Mouse (Mus musculus) right cerebral cortex, postnatal 25 days (tissue): ENCODE data around the gene Myt1l.

Source experiments
- DNase-seq: peaks from one replicate; pipeline ENCODE4 v3.0.0; 2022

Gene Myt1l

DNA sequence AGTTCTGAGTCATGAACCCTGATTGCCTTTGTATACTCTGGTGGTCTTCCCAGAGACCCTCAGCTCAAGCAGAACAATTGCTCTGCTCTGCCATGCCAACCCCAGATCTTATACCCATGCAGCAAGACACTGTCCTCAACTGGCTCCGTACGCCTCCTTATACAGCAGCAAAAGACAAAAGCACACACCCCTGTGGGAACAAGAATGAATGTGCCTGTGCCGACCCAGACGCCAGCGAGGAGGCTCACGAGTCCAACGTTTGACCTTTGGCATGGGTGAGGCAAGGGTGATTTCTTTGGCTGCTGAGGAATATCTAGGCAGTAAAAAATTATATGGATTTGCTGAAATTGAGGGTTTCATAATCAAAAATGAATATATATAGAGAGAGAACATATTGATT, 143.8 kb downstream of the Myt1l start:
- DNase-seq: no peak

DNA sequence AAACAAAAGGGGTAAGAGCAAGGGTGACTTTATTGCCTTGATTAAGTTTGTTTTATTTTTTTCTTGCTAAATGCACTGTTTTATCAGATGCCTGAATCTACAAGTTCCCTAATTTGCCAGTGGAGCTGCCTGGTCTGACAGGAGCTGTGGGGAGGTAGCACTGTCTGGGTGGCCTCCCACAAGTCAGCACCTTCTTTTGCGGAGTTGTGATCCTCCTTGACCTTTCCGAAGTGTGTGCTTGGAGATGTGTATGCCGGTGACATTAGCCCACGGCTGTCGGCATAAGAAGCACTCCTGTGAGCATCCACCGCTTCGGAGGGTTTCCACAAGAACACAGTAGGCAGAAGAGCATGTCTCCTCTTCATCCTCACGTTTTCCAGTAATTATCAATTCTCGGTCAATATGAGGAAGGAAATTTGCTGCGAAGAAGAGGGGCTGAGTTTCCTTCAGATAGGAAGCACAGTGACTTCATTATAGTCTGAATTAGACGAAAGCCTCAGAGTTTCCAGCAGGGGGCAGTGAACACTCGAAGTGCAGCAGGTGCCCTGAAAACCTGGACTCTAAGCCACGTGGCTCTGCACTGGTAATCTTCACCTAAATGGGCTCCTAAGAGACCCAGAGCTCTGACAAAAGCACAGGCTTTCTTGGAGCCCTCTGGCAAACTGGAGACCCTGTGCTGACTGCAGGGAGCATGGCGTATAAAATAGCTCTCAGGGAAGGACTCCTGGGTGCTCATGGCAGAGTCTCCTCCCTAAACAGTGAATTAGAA, 147.6 kb downstream of the Myt1l start:
- DNase-seq: peak; percentile 50

DNA sequence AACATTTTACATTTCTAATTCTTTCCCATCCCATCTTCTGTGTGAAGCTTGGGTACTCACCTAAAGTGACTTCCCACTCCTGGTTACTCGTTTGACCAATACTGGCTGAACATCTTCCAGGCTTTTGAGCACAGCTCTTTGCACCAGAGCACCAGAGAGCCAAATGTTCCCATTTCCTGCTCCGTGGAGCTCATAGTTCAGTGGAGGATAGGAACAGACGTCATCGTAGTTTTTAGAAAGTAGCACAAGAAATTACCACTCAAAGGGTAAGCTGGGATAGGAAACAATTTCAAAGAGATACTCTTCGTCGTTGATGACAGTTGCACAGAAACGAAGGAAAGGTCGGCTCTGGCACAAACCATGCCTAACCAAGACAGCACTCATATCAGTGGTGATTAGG, 154.2 kb downstream of the Myt1l start:
- no peak for DNase-seq

DNA sequence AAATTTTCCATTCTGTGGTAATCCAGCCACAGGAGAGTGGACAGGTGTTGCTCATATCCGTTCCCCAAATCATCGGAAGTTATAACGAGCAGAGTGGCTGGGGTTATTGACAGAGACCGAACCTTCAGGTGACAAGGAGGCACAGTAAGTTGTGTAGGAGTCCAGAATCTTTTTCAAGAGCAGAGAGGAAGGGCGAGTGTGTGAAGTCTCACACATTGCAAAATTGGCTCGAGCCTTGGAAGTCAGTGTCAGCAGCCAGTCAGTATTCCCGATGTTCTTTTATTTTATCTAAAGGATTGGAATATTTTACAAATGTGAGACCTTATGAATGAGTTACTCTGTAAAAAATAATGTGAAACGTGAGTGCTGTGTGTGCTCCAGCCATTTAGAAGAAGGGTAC, 154.8 kb downstream of the Myt1l start:
- DNase-seq: no peak

DNA sequence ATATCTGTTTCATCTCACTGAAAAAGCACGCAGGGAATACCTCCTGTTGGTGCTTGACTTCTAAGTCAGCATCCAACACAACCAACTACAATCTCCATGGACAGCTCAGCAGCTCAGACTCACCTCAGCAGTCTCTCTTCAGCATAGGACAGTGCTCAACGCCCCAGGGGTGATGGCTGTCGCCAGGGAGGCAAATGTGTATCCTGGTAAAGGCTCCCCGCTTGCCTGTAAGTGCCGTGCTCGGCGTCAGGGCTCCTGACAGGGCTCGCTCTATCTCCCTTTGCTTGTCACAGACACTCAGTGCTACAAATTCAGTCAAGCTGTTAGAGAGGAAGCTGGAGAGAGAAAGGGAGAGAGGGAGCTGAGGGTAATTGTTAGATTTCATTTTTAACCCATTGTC, 158.1 kb downstream of the Myt1l start:
- DNase-seq: no peak

DNA sequence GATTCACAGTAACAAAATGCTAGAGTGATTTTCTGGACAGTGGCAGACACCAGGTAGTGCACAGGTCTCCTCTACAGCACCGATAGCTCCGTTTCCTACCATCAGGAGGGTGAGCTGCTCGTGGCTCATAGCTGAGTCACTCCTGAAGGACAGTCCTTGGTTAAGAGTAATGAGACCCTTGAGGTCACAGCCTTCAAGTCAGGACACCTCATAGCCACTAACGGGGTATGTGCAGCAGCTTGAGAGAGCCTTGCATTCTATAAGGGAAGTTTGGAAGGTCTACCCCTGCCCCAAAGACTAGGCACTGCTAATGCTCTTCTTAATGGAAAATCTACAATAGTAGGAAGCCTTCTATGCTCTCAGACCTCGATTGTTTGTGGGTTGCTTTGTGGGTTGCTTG, 163.4 kb downstream of the Myt1l start:
- DNase-seq: no peak

DNA sequence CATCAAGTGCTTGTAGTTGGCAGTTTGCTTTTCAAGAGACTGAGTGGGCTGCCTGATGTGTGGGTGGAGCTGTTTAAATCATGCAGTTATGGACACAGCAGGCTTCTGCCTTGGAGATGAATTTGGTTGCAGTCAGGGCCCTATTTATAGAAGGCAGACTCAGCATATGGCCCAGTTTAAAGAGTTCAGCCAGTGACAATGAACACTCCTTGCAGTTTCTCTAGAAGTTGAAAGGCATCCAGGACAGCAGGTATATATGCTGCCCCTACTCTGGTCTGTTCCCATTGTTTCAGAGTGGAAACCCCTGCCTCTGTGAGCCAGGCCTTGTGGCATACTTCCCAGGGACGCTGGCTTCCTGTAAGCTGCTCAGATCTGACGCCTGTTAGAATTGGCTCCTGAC, 167.0 kb downstream of the Myt1l start:
- peak; percentile 75 for DNase-seq

DNA sequence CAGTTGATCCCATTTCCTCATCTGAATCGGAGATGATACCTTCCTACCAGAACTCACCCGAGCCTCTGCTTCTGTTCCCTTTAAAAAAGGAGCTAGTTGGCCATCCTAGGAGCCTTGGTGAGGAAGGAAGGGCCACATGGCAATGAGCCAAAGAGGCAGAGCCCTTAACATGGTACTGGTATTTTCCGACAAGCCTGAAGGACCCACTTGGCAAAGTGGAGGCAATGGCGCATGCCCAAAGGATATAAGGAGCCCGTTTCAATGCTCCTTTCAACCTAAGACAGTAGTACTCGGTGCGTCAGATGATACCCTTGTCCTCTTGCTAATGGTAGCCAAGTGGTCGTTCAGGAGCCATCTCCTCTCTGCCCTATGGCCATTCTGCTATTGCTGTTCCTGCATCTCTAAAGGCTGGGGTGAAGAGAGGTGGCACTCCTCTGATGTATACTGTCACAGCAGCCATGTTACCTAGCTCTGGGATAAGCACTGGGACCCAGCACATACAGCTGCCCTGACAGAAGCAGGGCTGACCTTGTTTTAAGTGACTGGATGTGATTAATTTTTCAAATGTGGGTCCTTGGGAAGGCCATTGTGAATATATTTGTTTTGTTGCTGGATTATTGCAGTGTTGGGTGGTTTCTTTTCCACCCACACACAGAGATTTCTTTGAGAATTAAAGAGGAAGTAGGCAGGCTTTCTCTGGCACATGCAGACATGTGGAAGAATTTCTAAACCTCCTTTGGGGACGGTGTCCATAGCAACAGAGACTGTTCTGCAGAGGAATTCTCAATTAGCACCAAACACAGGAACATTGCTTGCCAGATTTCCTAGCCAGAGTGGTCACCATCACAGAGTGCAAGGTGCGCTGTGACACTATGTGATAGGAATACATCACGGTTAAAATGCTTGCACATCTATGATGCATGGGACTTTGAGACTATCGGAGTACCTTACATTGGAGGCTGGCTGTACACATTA, 169.6 kb downstream of the Myt1l start:
- DNase-seq: peak; percentile 55

DNA sequence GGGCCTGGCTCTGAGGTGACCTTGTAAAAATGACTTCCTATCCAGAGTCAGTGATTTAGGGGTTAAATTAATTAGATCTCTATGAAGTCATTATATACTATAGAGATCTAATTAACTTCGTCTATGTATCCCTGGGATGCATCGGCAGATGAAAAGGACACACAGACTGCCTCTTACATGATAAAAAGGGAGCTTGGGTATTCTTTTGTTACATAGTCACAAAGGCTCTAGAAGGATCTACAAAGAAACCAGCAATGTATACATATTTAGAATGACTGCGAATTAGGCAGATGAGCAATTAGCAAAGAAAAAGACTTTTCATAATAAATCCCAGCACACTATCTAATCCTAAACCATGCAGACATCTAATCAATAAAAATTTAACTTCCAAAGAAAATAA, 170.4 kb downstream of the Myt1l start:
- no peak for DNase-seq

DNA sequence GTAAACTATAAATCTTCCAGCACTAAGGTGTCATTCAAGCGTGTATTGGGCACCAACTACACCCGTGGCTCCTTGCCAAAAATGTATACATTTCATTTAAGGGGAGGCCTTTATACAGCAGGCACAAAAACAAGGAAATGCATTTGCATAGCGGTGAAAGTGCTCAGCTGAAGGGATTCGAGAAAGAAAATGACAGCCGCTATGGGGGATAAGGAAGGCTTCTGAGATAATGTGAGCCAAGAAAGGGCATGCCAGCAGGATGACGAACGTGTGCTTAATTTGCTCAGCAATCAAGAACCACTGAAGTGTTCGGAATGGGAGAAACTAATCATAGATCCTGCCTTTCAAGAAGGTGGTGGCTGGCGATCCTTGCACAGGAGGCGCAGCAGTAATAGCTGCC, 170.8 kb downstream of the Myt1l start:
- DNase-seq: no peak

DNA sequence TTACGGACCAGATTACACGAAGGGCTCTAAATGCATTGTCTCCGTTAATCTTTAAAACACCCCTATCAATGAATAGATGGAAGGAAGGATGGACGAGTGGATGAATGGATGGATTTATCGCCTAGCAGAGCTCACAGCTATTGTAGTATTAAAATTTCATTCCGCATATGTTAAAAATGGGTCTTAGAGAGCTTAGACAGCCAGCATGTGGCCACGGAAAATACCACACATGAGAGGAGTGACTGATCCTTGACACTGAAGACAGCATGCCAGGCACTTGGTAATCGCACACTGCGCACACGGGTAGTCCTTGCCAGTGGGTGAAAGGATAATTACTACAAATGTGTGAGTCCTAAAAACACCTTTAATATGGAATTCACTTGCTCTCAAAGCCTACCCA, 171.2 kb downstream of the Myt1l start:
- no peak for DNase-seq

DNA sequence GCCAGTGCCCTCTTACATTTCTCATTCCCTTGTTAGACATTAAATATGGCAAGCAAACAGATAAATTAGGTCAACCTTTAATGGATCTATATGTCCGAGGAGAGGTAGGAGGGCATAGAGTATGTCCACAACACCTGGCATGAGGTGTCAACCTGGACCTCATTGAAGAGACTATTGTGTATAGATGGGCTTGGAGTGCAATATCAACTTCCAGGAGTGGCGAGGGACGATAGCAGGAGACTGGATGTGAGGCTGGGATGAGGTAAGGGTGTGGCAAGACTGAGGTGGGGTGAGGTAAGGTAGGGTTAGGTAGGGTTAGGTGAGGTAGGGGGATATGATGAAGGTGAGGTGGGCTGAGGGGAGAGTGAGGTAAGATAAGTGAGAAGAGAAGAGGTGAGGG, 171.8 kb downstream of the Myt1l start:
- no peak for DNase-seq

DNA sequence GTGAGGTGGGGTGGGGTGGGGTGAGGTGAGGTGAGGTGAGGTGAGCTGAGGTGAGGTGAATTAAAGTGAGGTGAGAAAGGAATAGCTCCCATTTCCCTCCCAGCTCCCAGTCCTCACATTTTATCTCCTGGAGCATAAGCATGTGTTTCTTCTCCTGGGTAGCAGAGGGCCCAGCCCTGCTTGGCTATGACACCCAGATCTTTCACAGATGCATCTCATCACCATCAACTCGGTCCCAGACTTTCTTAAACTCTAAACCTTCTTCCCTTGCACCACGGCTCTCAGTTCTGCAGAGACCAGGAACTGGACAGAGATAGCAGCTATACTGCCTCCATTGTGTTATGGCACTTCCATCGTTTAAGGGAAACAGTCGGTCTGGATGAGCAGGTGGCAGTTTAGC, 172.9 kb downstream of the Myt1l start:
- DNase-seq: no peak

DNA sequence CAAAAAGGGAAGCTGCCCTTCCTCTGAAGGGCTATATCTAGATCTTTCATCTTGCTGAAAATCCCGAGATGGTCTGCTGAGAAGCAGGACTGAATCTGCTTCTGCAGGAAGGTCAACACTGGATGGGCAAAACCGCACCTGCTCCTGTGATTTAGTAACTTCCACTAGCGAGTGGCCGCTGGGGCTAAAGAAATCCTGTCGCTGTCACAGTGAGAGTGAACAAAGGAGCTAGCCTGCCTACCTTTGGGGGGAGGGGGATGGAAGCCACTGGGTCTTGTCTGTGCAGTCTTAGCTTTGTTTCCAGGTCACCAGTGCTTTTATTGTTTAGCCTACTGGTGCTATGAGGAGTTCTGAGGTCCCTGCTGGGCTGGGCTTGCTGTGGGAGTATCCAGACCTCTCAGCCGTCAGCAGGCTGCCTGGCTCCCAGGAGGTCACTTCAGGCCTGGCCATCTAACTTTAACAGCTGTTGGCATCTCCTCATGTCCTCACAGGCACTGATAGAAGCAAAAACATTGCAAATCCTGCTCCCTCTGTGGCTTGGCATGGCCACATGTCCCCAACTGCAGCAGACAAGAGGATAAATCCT, 173.6 kb downstream of the Myt1l start:
- DNase-seq: no peak

DNA sequence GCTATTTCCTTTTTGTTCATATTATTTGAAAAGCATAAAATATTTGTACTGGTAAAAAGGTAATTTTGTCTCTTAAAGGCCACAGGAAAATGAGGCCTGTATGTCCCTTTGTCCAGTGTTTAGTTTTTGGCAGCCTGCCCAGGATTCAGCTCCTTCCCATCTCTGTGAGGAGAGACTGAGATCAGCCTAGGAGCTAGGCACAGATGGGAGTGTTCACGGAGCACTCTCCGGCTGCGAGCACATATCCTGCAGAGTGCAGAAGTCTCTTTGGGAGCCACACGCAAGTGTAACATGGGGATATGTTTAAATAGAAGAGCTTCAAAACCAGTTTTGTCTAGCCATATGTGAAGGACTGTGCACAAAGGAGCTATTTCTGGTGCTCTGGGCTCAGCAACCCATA, 174.4 kb downstream of the Myt1l start:
- DNase-seq: peak; percentile 56

DNA sequence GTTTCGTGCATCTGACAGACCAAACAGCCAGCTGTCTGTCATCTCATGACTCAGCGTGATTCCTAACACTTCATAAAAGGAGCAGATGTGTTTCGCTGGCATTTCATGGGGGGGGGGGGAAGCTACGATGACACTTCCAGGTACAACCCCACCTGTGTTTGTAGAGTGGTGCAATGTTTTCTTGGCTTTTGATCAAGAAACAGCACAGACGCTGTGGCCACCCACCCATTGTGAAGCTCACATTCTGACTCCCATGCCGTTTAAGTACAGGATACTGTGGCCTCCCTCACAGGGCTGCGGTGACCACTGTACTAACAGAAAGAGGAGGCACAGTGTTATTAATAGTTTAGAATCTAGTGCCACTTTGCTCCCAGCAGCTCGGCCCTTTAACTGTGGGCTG, 175.4 kb downstream of the Myt1l start:
- no peak for DNase-seq

DNA sequence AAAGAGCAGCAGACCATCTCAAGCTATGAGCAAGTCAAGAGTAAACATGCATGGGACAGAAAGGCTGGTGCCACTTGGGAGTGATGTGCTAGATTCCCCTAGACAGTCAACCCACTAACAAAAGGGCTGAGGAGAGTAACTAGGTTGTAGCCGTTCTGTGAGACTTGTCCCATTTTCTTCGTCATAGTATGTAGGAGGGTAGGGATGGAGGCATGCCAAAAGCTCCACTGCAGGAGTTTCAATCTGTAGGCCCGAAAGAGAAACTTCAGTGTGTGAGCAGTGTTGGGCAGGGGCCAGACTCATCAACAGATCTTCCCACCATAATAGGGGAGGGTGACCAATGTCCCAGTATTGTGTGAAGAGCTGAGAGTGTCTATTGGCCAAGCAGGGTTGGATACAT, 178.9 kb downstream of the Myt1l start:
- DNase-seq: no peak

DNA sequence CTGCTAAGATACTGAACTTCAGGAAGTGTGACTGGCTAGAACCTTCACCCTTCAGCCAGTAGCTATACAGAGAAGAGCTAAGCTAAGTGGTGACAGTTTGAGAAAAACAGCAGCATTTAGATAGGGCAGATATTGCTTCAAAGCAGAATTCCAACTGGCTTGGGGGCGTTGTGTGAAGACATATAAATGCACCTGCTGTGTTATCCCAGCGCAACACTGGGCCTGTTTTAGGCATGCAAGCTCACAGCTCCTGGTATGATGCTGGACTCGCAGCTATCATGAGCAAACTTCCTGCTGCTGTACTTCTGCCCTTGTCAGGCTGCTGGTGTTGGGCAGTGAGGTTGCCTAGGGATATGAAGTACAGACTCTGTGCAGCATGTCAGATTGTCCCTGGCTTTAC, 180.0 kb downstream of the Myt1l start:
- no peak for DNase-seq

DNA sequence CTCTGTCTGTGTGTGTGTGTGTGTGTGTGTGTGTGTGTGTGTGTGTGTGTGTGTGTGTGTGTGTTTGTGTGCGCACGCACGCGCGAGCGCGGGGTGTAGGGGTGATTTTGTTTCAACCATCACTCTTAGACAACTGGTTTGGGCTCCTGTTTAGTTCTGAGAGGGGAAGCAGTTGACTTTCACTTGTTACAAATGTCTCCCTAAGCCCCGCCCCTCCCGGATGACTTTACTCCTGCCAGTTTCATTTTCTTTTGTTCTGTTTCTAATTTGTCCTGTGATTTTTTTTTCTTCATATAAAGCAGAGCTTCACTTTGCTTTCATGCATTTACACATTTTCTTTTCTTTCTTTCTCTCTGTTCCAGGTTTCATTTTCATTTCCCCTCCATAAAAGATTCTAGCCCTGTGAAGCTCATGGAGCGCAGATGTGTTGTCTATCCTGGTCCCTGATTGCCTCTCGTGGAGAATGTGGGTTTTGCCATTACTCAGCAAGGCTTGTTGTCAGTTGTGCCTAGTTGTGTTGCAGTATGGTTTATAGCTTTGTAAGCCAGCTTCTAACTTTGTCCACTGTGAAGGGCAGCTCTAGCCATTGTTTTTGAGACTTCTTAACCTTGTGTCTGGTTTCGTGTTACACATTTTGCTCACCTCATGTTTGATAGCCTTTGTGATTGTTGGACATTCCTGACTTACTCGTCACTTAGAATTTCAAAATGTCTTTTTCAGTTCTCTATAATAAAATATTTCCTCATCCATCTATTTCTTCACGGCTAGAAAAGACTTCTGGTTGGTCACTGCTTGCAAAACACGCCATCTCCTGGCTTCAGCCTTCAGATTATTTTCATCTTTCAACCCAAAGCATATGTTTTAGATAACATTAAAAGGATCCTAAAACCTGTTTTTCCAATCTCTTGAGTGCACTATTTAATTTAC, 184.9 kb downstream of the Myt1l start:
- no peak for DNase-seq

DNA sequence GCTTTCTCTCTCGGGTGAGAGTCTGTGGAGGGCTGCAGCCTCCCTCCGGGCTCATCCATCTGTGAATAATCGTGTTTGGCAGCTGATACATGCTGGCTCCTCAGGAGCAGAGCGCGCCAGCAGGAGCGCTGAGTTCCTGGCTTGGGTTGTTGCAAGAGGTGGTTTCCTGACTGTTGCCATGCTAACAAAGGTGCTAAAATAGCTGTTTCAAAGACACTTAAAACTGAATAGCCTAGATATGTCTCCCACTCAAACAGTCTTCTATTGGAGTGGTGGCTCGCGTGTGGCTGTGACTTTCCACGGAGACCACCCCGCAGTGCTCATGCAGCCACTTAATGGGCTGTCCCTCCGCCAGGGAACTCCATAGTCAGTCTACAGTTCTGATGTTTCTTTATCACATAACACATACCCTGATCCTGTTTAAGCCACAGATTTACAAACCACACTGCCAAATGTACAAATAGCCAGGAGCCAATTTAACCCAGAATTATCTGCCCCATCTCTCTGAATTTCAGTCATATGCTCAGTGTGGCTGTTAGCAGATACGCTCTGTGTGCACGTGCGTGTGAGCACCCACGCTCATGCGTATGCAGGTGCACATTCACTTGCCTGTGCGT, 195.6 kb downstream of the Myt1l start:
- peak; percentile 74 for DNase-seq

DNA sequence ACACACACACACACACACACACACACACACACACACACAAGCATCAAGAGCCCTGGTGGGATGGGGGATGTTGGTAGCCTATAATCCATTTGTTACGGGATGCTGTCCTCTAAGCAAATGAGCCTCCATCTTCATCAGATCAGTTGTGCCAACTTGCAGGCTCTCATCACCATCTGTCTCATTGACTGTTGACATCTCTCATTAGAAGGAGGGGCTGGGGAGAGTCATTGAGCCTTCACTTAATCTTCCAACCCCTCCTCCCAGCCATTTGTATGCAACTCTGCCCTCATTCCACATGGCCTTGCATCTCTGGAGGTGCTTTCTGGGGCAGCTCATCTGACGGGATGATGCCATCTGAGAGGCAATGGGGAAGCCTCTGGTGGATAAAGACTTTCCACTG, 200.1 kb downstream of the Myt1l start:
- DNase-seq: no peak

DNA sequence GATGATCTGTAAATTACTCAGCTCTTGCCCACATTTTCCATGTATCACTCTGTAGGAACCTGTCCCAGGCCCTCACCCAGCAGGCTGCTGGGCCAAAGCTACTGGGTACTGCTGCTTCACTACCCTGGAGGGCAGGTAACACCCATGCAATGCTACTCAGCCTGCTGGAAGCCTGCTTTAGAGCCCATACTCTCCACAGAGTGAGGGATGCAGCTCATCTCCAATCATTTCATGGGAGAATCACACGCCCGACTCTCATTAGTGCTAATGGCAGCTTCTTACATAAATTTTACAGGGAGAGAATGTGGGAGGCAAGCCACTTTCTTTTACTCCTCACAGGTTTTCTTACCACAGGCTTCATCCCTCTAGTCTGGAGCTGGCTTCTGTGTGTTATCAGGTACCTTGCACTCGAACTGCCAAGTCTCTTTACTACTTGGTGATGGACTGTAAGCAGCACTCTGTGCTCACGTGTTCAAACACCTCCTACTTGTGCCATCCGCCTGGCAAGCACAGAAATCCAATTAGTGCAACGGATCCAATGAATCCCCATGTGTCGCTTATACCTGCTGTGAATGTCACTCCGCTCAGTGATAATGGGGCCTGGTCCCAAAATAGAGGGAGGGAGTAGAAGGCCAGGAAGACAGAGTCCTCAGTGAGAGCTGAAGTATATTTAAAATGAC, 212.3 kb downstream of the Myt1l start:
- peak; percentile 67 for DNase-seq
